Mouse (Mus musculus) liver, embryonic 11.5 days (tissue): ENCODE measurements around the gene Celf2. TPM values are rescaled to one million over a fixed set of nuclear protein-coding genes. Genes with fewer than 3 reads are reported as not detected.

Experiments used
- ATAC-seq: fragments of 200-750 bp; cut with Nextera tagmentation; replicated peaks from 2 replicates; pipeline ENCODE4 v1.8.0; 2017; ENCODE audit warnings: moderate number of reproducible peaks, mild to moderate bottlenecking, moderate TSS enrichment, moderate library complexity; ENCODE audit not compliant: low FRiP score
- DNase-seq: peaks from one replicate; pipeline ENCODE4 v3.0.0-alpha.2; 2017; ENCODE audit warnings: low spot score
- H3K27ac ChIP-seq: fragments of 300-500 bp; sonication (generic); 2 replicates; pipeline ENCODE4 v1.5.1; 2014; ENCODE audit warnings: mild to moderate bottlenecking, low read depth, low read length, control low read depth
- H3K27me3 ChIP-seq: fragments of 300-500 bp; sonication (generic); replicated peaks from 2 replicates; pipeline ENCODE4 v1.6.1; 2014; ENCODE audit warnings: low read length, mixed read lengths; ENCODE audit not compliant: control insufficient read depth, insufficient read depth
- H3K36me3 ChIP-seq: fragments of 300-500 bp; sonication (generic); 2 replicates; pipeline ENCODE4 v1.6.1; 2014; ENCODE audit warnings: mild to moderate bottlenecking, low read length, moderate library complexity, mixed read lengths; ENCODE audit not compliant: control insufficient read depth, insufficient read depth
- H3K4me1 ChIP-seq: fragments of 300-500 bp; sonication (generic); replicated peaks from 2 replicates; pipeline ENCODE4 v1.6.1; 2014; ENCODE audit warnings: low read length, mixed read lengths; ENCODE audit not compliant: control insufficient read depth, insufficient read depth
- H3K4me2 ChIP-seq: fragments of 300-500 bp; sonication (generic); 2 replicates; pipeline ENCODE4 v1.6.1; 2014; ENCODE audit warnings: mild to moderate bottlenecking, control low read depth, moderate library complexity
- H3K4me3 ChIP-seq: fragments of 300-500 bp; sonication (generic); 2 replicates; pipeline ENCODE4 v1.5.1; 2014; ENCODE audit warnings: low read depth, low read length, control low read depth
- H3K9ac ChIP-seq: fragments of 300-500 bp; sonication (generic); 2 replicates; pipeline ENCODE4 v1.6.1; 2014; ENCODE audit warnings: low read depth, low read length, control low read depth
- H3K9me3 ChIP-seq: fragments of 300-500 bp; sonication (generic); 2 replicates; pipeline ENCODE4 v1.6.1; 2016; ENCODE audit warnings: low read length, inconsistent platforms, mixed read lengths; ENCODE audit not compliant: control insufficient read depth
- WGBS: fragments of 180-500 bp; shearing (Covaris S2); extraction: QIAGEN DNeasy Blood & Tissue Kit; methylation state at CpG from one replicate; pipeline ENCODE4 v1.1.7; 2014; 5-methylcytosine and 5-hydroxymethylcytosine counted together
- polyA plus RNA-seq: library from polyadenylated mRNA; unstranded; fragments of >200 nt; fragmentation: Nextera tagmentation; extraction: Ambion mirVana; gene quantifications from 2 replicates; pipeline ENCODE4 v1.2.1, GENCODE M21; 2014

Gene Celf2
- polyA plus RNA-seq, 1 experiment from 2014 or later: 21.1 TPM

GRCm38 (mm10) chr2:7043770-7044459 lies 465.4 kb downstream of the Celf2 start:
- ATAC-seq: no peak
- 61% methylated on average over 6 of the region's 6 CpGs for WGBS
- no peak overlapping the region for H3K9ac ChIP-seq
- no peaks in the 10 kb centered on the region for H3K4me1 ChIP-seq
- DNase-seq: no peak
- no peaks in the 10 kb centered on the region for H3K9me3 ChIP-seq
- H3K4me3 ChIP-seq: no peak overlapping the region
- no peaks in the 10 kb centered on the region for H3K36me3 ChIP-seq
- no peak overlapping the region for H3K27ac ChIP-seq
- no peak overlapping the region for H3K4me2 ChIP-seq
- H3K27me3 ChIP-seq: no peaks in the 10 kb centered on the region

- no peak overlapping the region for H3K4me3 ChIP-seq
- no peak overlapping the region for H3K9ac ChIP-seq
- no peak overlapping the region for H3K27ac ChIP-seq
- no peaks in the 10 kb centered on the region for H3K9me3 ChIP-seq
- H3K4me1 ChIP-seq: no peaks in the 10 kb centered on the region
- ATAC-seq (no peak), DNase-seq (no peak)
- no peaks in the 10 kb centered on the region for H3K27me3 ChIP-seq
- WGBS: 63% methylated on average over 1 of the region's 1 CpGs
- H3K36me3 ChIP-seq: no peaks in the 10 kb centered on the region
- no peak overlapping the region for H3K4me2 ChIP-seq
Observed at GRCm38 (mm10) chr2:7040940-7041339, 468.4 kb downstream of the Celf2 start.

DNA sequence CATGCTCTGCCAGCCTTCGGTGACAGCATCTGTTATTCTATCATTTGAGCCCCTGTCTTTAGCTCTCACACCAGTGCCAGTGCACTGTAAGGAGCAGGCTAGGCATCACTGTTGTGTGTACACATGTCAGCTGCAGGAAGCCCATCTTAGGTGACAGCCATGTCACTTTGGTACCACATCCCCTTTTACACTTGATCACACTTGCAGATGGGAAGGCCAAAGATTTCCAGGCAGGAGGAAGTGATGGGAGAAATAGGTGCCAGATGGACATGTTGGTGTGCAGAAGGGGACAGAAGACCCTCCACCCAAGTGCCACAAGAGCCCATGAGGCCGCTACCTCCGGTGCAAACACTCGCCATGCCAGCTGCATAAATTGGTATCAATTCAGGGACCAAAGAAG lies 470.4 kb downstream of the Celf2 start:
- no peak for DNase-seq
- ATAC-seq: no peak
- Histone ChIP-seq H3K36me3 (no peaks in the 10 kb centered on the region), H3K9me3 (no peaks in the 10 kb centered on the region), H3K4me3 (no peak overlapping the region), H3K27ac (no peak overlapping the region), H3K4me1 (no peaks in the 10 kb centered on the region), H3K4me2 (no peak overlapping the region), H3K9ac (no peak overlapping the region), H3K27me3 (no peaks in the 10 kb centered on the region)
- 84% methylated on average over 4 of the region's 4 CpGs for WGBS

DNA sequence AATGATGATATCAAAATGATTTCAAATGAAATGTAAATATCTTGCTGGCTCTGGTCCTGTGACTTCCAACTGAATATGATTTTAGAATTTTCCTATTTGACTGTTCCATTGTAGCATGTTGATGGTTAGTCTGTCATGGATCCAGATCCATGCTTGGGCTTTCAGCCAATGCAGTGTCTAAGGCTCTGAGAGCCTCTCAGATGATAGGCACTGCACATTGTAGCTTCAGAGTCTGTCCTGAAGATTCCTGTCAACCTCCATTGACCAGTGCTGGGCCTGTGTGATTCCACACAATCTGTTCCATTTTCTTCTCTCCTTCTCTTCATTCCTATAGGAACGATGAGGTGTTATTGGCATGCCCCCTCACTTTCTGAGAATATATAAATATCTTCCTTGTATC lies 478.0 kb downstream of the Celf2 start:
- Histone ChIP-seq H3K4me3 (no peak overlapping the region), H3K4me1 (no peaks in the 10 kb centered on the region), H3K9ac (no peak overlapping the region), H3K36me3 (no peaks in the 10 kb centered on the region), H3K9me3 (no peaks in the 10 kb centered on the region), H3K27ac (no peak overlapping the region), H3K27me3 (no peaks in the 10 kb centered on the region), H3K4me2 (no peak overlapping the region)
- WGBS: 92% methylated on average over 1 of the region's 1 CpGs
- no peak for DNase-seq
- ATAC-seq: no peak

DNA sequence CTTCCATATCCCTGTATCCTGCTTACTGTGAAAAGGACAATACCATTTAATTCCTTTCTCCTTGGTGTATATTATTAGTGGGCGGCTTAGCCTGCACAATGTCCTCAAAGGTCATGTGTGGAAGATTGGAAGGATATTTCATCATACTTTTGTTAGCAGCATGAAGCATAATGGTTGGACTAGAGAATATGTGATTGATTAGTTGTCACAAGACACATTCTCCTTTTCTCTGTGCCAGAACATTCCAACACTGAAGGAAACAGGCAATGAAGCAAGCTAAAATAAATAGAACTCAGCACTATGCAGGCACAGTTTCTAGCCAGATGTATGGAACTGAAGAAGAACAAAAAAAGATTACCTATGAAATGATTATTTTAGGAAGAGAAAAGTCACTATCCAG lies 482.6 kb downstream of the Celf2 start:
- Histone ChIP-seq H3K36me3 (no peaks in the 10 kb centered on the region), H3K9ac (no peak overlapping the region), H3K4me1 (no peaks in the 10 kb centered on the region), H3K9me3 (no peaks in the 10 kb centered on the region), H3K4me3 (no peak overlapping the region), H3K4me2 (no peak overlapping the region), H3K27me3 (no peaks in the 10 kb centered on the region), H3K27ac (no peak overlapping the region)
- WGBS: 77% methylated on average over 1 of the region's 1 CpGs
- ATAC-seq: no peak
- DNase-seq: no peak

GRCm38 (mm10) chr2:7025594-7025993 lies 483.8 kb downstream of the Celf2 start:
- 61% methylated on average over 5 of the region's 5 CpGs for WGBS
- H3K36me3 ChIP-seq: no peaks in the 10 kb centered on the region
- DNase-seq (no peak), ATAC-seq (no peak)
- H3K4me1 ChIP-seq: no peaks in the 10 kb centered on the region
- no peak overlapping the region for H3K9ac ChIP-seq
- no peaks in the 10 kb centered on the region for H3K27me3 ChIP-seq
- H3K4me3 ChIP-seq: no peak overlapping the region
- H3K9me3 ChIP-seq: no peaks in the 10 kb centered on the region
- H3K4me2 ChIP-seq: no peak overlapping the region
- no peak overlapping the region for H3K27ac ChIP-seq

- Histone ChIP-seq H3K27ac (no peak overlapping the region), H3K36me3 (no peaks in the 10 kb centered on the region), H3K9me3 (no peaks in the 10 kb centered on the region), H3K27me3 (no peaks in the 10 kb centered on the region), H3K4me2 (no peak overlapping the region), H3K4me1 (no peaks in the 10 kb centered on the region), H3K9ac (no peak overlapping the region), H3K4me3 (no peak overlapping the region)
- no peak for ATAC-seq
- no peak for DNase-seq
- WGBS: 69% methylated on average over 3 of the region's 3 CpGs
Observed at GRCm38 (mm10) chr2:7022184-7022583, 487.2 kb downstream of the Celf2 start.

GRCm38 (mm10) chr2:7017384-7018113 lies 491.8 kb downstream of the Celf2 start:
- no peaks in the 10 kb centered on the region for H3K4me1 ChIP-seq
- H3K9me3 ChIP-seq: no peaks in the 10 kb centered on the region
- no peak overlapping the region for H3K4me2 ChIP-seq
- H3K27me3 ChIP-seq: no peaks in the 10 kb centered on the region
- H3K36me3 ChIP-seq: no peaks in the 10 kb centered on the region
- ATAC-seq (no peak), DNase-seq (no peak)
- whole genome bisulfite sequencing: 86% methylated on average over 6 of the region's 6 CpGs
- H3K4me3 ChIP-seq: no peak overlapping the region
- no peak overlapping the region for H3K9ac ChIP-seq
- H3K27ac ChIP-seq: no peak overlapping the region

DNA sequence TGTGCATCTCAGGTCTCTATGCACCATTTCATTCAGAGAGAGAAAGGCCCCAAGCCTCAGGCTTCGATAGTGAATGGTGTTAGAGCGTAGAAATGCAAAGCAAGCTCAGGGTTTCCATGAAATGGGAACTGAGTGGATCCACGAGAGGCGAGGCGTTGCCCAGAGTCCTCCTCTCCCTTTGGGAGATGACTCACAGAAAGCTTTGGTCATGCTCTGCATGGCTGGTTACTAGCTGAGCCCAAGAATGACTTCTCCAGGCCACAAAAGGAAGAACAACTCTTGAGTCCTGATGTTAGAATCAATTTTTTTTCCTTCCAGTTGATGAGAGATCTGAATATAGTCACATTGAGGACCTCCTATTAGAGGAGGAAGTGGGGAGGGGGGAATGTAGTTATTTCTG lies 496.2 kb downstream of the Celf2 start:
- no peak for DNase-seq
- no peaks in the 10 kb centered on the region for H3K9me3 ChIP-seq
- no peaks in the 10 kb centered on the region for H3K27me3 ChIP-seq
- ATAC-seq: no peak
- H3K27ac ChIP-seq: no peak overlapping the region
- H3K4me2 ChIP-seq: no peak overlapping the region
- H3K4me3 ChIP-seq: no peak overlapping the region
- WGBS: 86% methylated on average over 5 of the region's 5 CpGs
- H3K4me1 ChIP-seq: no peaks in the 10 kb centered on the region
- no peak overlapping the region for H3K9ac ChIP-seq
- H3K36me3 ChIP-seq: no peaks in the 10 kb centered on the region
